Mouse (Mus musculus) ovary, adult 18-20 months (tissue): Measurements from ENCODE around the gene Spata31d1a.
"Not testable (repeated sequence)": the region's sequence is repeated elsewhere in the genome, so short reads cannot be mapped to it uniquely, and the experiment has no call there.

Experiments used
- DNase-seq: peaks from one replicate; pipeline ENCODE4 v3.0.0; 2022; ENCODE audit warnings: low spot score, mixed read lengths

The Spata31d1a gene

GRCm38 (mm10) chr13:59700137-59700536 lies 10.0 kb downstream of the Spata31d1a start:
- DNase-seq, result not testable (repeated sequence)

GRCm38 (mm10) chr13:59699131-59699530 lies 11.0 kb downstream of the Spata31d1a start:
- DNase-seq, result no peak

- DNase-seq, result no peak
These were observed 14.3 kb downstream of the Spata31d1a start for GRCm38 (mm10) chr13:59695781-59696180.

GRCm38 (mm10) chr13:59694008-59694407 lies 16.1 kb downstream of the Spata31d1a start, which contains the start of gene 4921517D22Rik:
TSS of gene 4921517D22Rik (minus strand) at chr13:59694108.
- DNase-seq, result no peak

- no peak for DNase-seq
These were observed 18.7 kb downstream of the Spata31d1a start for GRCm38 (mm10) chr13:59691478-59691877.

GRCm38 (mm10) chr13:59690576-59690975 lies 19.6 kb downstream of the Spata31d1a start:
- no peak for DNase-seq

GRCm38 (mm10) chr13:59689843-59690242 lies 20.3 kb downstream of the Spata31d1a start:
- no peak for DNase-seq

- DNase-seq, result no peak
These were observed 20.8 kb downstream of the Spata31d1a start for GRCm38 (mm10) chr13:59689313-59689712.

GRCm38 (mm10) chr13:59688338-59688770 lies 21.8 kb downstream of the Spata31d1a start:
- peak; percentile 11 for DNase-seq

GRCm38 (mm10) chr13:59685236-59685635 lies 24.9 kb downstream of the Spata31d1a start:
- DNase-seq, result no peak

- no peak for DNase-seq
These were observed 27.5 kb downstream of the Spata31d1a start for GRCm38 (mm10) chr13:59682629-59683028.

GRCm38 (mm10) chr13:59679908-59680307 lies 30.2 kb downstream of the Spata31d1a start:
- DNase-seq, result no peak

GRCm38 (mm10) chr13:59679306-59679705 lies 30.8 kb downstream of the Spata31d1a start:
- DNase-seq, result no peak

GRCm38 (mm10) chr13:59676316-59677229 lies 33.6 kb downstream of the Spata31d1a start:
- no peak for DNase-seq

GRCm38 (mm10) chr13:59675151-59676011 lies 34.7 kb downstream of the Spata31d1a start, which contains the start of gene Golm1:
TSS of gene Golm1 (minus strand) at chr13:59675811.
- DNase-seq, result peak; percentile 29

- DNase-seq, result no peak
These were observed 35.4 kb downstream of the Spata31d1a start for GRCm38 (mm10) chr13:59674761-59675150.

GRCm38 (mm10) chr13:59674215-59674614 lies 35.9 kb downstream of the Spata31d1a start:
- DNase-seq, result no peak

- DNase-seq, result no peak
These were observed 36.5 kb downstream of the Spata31d1a start for GRCm38 (mm10) chr13:59673597-59673996.

GRCm38 (mm10) chr13:59672248-59672647 lies 37.9 kb downstream of the Spata31d1a start:
- no peak for DNase-seq

- no peak for DNase-seq
These were observed 38.6 kb downstream of the Spata31d1a start for GRCm38 (mm10) chr13:59671521-59671920.

GRCm38 (mm10) chr13:59669946-59670345 lies 40.2 kb downstream of the Spata31d1a start:
- no peak for DNase-seq

- no peak for DNase-seq
These were observed 41.5 kb downstream of the Spata31d1a start for GRCm38 (mm10) chr13:59668501-59669093.
